Mouse (Mus musculus) mesoderm, embryonic 11.5 days (tissue): ENCODE data around the gene Rps6ka3.

Source experiments
- DNase-seq: peaks from one replicate; pipeline ENCODE4 v3.0.0-alpha.2; 2012; ENCODE audit warnings: low read depth, low spot score

The Rps6ka3 gene

DNA sequence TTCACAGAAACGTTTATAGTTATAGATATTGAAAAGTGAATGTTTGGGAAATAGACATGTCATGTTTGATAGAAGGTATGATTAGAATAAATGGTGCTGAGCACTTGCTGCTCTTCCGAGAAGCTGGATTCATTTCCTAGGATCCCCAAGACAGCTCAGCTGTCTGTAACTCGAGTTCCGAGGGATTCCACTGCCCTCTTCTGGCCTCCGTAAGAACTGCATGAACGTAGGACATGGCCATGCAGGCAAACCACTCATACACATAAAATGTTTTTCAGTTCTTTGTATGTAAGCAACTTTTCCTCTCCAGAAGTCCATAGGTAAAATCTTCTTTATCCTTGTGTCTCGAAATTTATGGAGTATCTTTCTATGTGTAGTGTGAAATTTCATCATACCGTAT, 111.2 kb downstream of the Rps6ka3 start:
- DNase-seq: peak; percentile 69

DNA sequence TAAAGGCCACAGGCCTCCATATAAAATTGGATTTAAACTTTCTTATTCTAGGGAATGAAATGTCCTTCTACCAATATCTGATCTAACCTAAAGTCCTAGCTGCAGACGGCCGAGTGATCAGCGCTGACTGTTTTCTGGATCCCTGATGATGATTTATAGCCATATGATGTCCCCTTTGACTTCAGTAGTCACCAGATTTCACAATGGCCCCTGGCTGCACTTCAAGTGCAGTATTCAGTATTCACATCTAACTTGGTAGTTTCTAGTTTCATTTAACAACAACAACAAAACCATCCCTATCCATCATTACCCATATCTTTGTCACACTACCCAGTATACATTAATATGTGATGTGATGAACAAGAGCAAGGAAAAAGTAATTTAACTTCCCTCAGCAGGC, 154.4 kb downstream of the Rps6ka3 start:
- no peak for DNase-seq

DNA sequence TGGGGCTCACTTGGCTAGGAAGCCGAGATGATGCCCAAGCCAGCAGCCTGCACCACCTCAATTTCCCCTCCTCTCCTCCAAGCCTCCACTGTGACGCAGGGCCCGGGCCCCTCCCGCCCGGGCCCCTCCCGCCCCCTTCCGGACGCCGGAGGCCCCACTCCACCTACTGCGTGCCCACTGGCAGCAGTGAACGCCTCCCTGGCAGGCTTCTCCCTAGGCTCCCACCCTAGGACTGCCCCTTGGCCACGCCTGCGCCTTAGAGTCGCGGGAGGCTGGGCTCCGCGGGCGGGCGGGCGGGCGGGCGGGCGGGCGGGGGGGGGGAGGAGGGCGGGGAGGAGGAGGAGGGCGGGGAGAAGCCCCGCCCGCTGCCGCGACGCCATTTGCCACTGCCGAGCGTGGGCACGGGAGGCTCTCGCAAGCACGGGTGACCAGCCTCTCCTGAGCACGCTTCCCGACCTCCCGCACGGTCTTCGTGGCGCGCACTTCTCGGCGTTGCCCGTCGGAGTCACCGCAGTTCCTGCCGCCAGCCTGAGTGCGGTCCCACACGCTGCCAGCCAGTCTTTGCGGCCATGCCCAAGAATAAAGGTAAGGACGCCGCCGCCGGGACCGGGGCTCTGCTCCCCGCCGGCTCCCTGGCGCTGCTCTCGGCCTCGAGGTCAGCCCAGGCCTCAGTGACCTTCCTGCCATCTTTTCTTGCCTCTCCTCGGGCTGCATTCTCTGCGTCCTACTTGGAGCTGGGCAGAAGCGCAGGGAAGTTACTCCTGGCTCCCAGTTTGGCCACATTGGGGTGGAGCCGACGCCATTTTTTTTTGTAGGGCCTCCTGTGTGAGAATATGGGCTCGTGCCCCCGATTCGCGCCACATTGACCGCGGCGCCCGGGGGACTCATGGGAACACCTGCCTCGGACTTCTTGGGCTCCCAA, 162.0 kb downstream of the Rps6ka3 start, which contains the start of gene Eif1ax:
TSS of gene Eif1ax (plus strand) at position 348 of the 922 bp plus-strand sequence.
- peak; percentile 76 for DNase-seq

DNA sequence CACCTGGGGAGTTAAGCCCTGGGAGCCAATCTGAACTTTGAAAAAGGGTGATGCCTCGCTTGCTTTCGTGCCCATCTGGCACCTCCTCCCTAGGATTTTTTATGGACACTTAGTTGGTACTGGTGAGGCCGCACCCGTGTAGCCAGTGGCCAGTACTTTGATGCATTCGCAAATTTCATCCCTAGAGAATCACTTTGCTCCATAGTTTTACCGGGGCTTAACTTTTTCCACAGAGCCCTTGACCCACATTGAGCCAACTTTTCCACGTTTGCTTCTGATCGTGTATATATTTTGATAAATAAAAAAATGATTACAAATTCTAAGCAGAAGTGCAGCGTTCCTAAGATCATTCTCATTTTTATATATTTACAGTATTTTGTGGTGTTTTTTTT, 162.6 kb downstream of the Rps6ka3 start:
- no peak for DNase-seq

DNA sequence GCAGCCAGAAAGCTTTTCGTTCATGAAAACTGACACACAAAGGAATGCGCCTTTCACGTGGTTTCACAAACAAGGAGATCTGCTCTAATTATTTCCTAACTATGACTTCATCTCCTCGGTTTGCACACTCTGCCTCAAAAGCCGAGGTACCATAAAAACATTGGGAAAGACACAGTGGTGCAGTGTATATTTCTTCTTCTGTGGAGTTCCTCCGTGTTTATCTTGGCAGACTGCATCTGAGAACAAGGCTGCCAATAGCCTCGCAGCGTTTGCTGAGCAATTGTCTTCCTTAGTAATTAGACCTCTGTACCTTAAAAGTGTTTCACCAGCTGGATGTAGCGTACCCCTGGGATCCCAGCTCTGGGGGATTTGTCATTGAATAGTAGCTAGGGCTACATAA, 177.0 kb downstream of the Rps6ka3 start:
- no peak for DNase-seq

DNA sequence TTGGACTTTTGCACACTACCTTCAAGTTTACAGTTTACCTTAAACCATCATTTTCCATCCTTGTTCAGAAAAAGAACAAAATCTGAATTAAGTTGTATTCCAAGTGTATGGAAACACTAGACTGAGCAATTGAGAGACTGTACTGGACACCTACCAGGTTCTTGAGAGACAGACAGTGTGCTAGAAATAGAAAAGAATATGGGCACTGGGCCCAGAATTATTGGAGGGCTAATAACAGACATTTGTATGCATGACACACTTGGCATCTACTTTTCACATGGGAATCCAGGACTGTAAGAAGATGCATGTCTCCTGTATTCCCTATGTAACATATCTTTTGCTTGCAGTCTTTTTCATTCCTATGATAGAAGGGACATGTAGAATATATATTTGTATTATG, 178.8 kb downstream of the Rps6ka3 start:
- no peak for DNase-seq

DNA sequence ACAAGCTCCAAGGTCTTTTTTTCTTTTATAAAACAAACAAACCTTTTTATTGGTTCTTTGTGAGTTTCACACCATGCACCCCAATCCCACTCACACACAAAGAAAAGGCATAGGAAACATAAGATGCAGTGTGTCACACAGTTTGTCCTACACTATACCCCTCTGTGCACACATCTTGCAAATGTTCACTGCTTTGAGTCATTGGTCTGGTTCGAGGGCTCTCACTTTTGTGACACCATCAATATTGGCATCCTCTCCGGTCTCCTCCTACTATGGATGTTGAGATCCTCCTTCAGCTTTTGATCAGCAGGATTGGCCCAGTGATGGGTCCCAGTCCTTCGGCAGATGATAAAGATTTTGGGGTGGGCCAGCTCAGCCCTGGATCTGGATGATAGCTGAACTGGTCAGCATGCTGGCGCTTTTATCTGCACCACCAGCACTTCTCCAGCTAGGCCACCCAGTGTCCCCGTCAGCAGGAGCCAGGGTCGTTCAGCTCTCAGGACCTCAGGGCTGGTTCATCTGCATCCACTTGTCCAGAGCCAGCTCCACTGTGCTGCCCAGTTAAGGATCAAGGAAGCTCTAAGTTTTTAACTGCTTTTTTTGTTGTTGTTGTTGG, 180.3 kb downstream of the Rps6ka3 start:
- DNase-seq: no peak

DNA sequence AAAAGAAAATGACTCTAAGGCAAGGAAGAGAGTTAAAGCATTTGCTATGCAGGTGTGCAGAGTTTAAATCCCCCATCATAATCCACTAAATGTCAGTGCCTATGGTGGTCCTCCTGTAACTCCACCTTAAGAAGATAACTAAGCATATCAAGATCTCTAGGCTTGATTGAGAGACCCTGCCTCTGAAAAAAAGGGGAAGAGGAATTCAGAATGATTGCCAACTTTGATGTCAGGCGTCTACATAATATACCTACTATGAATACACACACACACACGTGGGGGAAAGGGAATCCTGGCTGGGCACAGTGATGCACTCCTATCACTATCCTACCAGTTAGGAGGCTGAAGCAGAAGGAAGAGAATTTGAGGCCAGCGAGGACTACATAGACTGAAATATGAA, 181.1 kb downstream of the Rps6ka3 start:
- DNase-seq: no peak

DNA sequence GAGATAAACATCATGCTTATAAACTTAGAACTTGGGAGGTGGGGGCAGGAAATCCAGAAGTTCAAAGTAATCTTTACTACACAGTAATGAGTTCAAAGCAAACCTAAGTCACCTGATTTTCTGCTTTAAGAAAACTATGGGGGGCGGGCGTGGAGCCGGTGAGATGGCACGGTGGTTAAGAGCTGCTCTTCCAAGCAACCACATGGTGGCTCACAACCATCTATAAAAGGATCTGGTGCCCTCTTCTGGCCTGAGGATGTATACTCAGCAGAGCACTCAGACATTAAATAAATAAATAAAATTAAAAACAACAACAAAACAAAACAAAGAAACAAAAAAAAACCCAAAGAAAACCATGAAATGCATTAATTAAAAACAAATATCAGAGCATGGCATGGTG, 199.1 kb downstream of the Rps6ka3 start:
- DNase-seq: no peak

DNA sequence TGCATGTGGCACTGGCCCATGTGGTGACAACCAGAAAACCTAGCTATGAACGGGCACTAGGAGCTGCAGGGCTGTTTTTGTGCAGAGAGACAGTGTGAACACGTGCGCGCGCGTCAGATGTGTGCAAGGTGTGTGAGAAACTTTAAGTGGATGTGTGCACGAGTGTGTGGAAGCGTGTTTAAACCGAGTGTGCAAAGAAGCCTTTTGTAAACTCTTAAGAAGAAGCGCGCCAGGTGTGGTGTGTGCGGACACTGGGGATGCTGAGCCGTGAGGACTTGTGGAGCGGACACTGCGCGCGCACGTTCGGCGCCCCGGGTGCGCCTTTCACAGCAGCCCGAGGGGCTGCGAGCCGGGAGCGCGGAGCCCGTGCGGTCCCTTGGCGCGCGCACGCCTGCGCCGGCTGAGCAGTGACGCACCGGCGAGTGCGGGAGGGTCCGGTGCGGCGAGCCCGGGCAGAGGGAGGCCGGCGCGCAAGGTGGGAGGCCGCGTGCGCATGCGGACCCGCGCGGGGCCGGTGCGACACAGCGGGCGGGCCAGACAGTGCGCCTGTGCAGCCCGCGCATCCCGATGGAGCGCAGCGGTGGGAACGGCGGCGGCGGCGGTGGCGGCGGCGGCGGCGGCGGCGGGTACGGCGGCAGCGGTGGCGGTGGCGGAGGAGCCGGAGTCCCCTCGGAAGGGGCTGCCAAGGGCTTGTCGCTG, 204.2 kb downstream of the Rps6ka3 start, which contains the start of gene Map7d2:
TSS of gene Map7d2 (plus strand) at position 443 of the 699 bp plus-strand sequence.
- DNase-seq: peak; percentile 45

DNA sequence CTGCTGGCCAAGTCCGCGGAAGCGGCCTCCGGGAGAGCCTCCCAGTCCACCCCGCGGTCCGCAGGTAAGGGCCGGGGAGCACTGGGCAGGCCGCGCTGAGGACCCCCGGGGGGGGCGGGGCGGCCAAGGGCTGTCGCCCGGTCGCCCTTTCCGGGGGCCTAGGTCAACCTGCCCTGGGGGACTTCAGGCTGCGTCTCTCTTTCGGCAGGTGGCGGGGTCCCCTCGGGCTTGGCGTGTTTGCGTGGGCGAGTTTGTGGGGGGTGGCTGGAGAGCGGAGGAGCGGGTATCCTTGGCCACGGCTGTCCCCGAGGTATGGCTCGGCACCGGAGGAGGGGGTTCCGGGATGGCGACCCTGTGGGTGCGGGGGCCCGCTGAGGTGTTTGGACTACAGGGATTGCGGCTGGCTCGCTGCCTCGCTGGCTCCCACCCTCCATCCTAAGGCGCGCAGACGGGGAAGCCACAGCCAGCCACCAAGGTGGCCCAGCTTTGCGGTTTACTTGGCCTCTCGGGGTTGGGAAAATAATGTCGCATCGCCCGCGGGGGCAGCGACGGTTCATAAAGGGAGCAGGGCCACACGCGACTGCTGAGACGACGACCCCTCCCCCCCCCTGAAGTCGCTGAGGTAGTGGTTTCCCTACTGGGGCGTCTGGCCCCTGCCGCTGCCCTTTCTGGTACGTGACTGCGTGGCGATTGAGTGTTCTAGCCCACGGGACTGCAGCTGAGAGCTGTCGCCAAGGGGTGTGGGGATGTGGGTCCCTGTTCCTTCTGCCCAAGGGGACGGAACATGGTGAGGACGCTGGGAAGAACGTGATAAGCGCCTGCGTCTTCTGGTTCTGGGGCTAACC, 204.9 kb downstream of the Rps6ka3 start:
- DNase-seq: no peak
